Mouse (Mus musculus) brain, embryonic 14.5 days (tissue): ENCODE data around the gene Gstm7.

Experiments
- CTCF ChIP-seq: fragments of 200-500 bp; IDR thresholded peaks from 2 replicates; pipeline ENCODE4 v1.5.1; 2012; ENCODE audit warnings: inconsistent platforms, mild to moderate bottlenecking, moderate library complexity, borderline replicate concordance; ENCODE audit not compliant: insufficient read depth, insufficient read length; ENCODE audit errors: extremely low read depth
- POLR2A ChIP-seq: fragments of 200-500 bp; IDR thresholded peaks from 2 replicates; pipeline ENCODE4 v1.6.1; 2012; ENCODE audit warnings: mild to moderate bottlenecking, inconsistent platforms, borderline replicate concordance; ENCODE audit not compliant: poor library complexity, insufficient read depth, insufficient read length, severe bottlenecking; ENCODE audit errors: extremely low read depth

GRCm38 (mm10) chr3:107917783-107918408 is 13.7 kb downstream of the Gstm7 start:
- TF ChIP-seq CTCF (peak; percentile 56; the same call in 1 of the 2 replicates), POLR2A (no peak)
